ENCODE assay signal across 10 mouse cellular contexts in genomic region chr11:97370329-97371091, GRCm38 (mm10). TPM values are rescaled to one million over a fixed set of nuclear protein-coding genes. Genes with fewer than 3 reads are reported as not detected.
DNase-seq lines count a peak whose midpoint lies in the region; ATAC-seq and TF ChIP-seq lines count a peak whose summit lies in the region.
"Had no signal": no experiment of that assay in that cellular context is flagged by ENCODE, and none has a peak within 500 bp of the region (broad histone marks: within the 10 kb centered on the region; RNA-seq: fewer than 3 reads in every experiment).

No protein-coding gene starts in this region.

- 0 out of 2 replicates have a peak, but pooled peaks cover 3% of the 10 kb centered on the region for H3K36me3 ChIP-seq in hindbrain, postnatal 0 days (ENCODE audit: insufficient read depth, low read length)
- H3K36me3 ChIP-seq in hindbrain, embryonic 11.5 days (ENCODE audit: control insufficient read depth, insufficient read depth, low read length), result no peaks in the 10 kb centered on the region
- no peaks in the 10 kb centered on the region for H3K36me3 ChIP-seq in intestine, embryonic 15.5 days
- H3K36me3 ChIP-seq in liver, embryonic 12.5 days, result peaks cover 20% of the 10 kb centered on the region

- H3K4me1 ChIP-seq in hindbrain, postnatal 0 days (ENCODE audit: insufficient read depth, low read length), result peaks cover 14% of the 10 kb centered on the region
- H3K4me1 ChIP-seq in hindbrain, embryonic 11.5 days (replicated peaks; ENCODE audit: control insufficient read depth, insufficient read depth, low read length), result 0 out of 2 replicates have a peak, but pooled peaks cover under 1% of the 10 kb centered on the region
- 0 out of 2 replicates have a peak, but pooled peaks cover 3% of the 10 kb centered on the region for H3K4me1 ChIP-seq in intestine, embryonic 15.5 days (replicated peaks)
- H3K4me1 ChIP-seq in liver, embryonic 12.5 days, result peaks cover 10% of the 10 kb centered on the region

- peak; percentile 83 for DNase-seq in hindbrain, postnatal 0 days (ENCODE audit: low spot score)
- no peak for DNase-seq in hindbrain, embryonic 11.5 days (ENCODE audit: low spot score)
- peak; percentile 98 for DNase-seq in brain, adult 2 months (ENCODE audit: low read depth, low spot score)
- DNase-seq in cerebellum, adult 9-10 months, result peak; percentile 97
- DNase-seq in left cerebral cortex, postnatal 36 days (ENCODE audit: low spot score in 2 of 2), result peak; percentile 71 to 78
- DNase-seq in T-cell, adult 2 months (ENCODE audit: low spot score), result no peak

- no peaks in the 10 kb centered on the region for H3K27me3 ChIP-seq in hindbrain, postnatal 0 days (ENCODE audit: insufficient read depth, low read length)
- H3K27me3 ChIP-seq in hindbrain, embryonic 11.5 days (ENCODE audit: control insufficient read depth, insufficient read depth, low read length), result no peaks in the 10 kb centered on the region
- no peaks in the 10 kb centered on the region for H3K27me3 ChIP-seq in intestine, embryonic 15.5 days (replicated peaks)
- H3K27me3 ChIP-seq in liver, embryonic 12.5 days (replicated peaks), result no peaks in the 10 kb centered on the region
- H3K27me3 ChIP-seq: heart, embryonic 15.5 days; Patski had no signal

- peak overlapping the region; percentile 60; the same call in 1 of the 2 replicates for H3K27ac ChIP-seq in hindbrain, postnatal 0 days
- no peak overlapping the region for H3K27ac ChIP-seq in hindbrain, embryonic 11.5 days (ENCODE audit: low read depth, low read length)
- H3K27ac ChIP-seq in intestine, embryonic 15.5 days, result no peak overlapping the region
- H3K27ac ChIP-seq in liver, embryonic 12.5 days, result no peak overlapping the region
- H3K27ac ChIP-seq: heart, embryonic 15.5 days had no signal

- ATAC-seq in hindbrain, postnatal 0 days, result 0 out of 2 replicates have a peak, but pooled peaks have one; percentile 32
- ATAC-seq in hindbrain, embryonic 11.5 days (ENCODE audit: low FRiP score), result no peak
- ATAC-seq in intestine, embryonic 15.5 days, result no peak
- no peak for ATAC-seq in liver, embryonic 12.5 days
- ATAC-seq: Patski had no signal

- no peak overlapping the region for H3K9ac ChIP-seq in hindbrain, postnatal 0 days (replicated peaks; ENCODE audit: low read length)
- H3K9ac ChIP-seq in hindbrain, embryonic 11.5 days (ENCODE audit: low read depth, low read length), result no peak overlapping the region
- no peak overlapping the region for H3K9ac ChIP-seq in intestine, embryonic 15.5 days
- H3K9ac ChIP-seq in liver, embryonic 12.5 days, result no peak overlapping the region
- H3K9ac ChIP-seq: heart, embryonic 15.5 days had no signal

- H3K4me3 ChIP-seq in hindbrain, postnatal 0 days (ENCODE audit: low read length), result no peak overlapping the region
- no peak overlapping the region for H3K4me3 ChIP-seq in hindbrain, embryonic 11.5 days (ENCODE audit: low read depth, low read length)
- no peak overlapping the region for H3K4me3 ChIP-seq in intestine, embryonic 15.5 days (replicated peaks)
- H3K4me3 ChIP-seq in liver, embryonic 12.5 days, result no peak overlapping the region
- H3K4me3 ChIP-seq: heart, embryonic 15.5 days had no signal

- H3K4me2 ChIP-seq in hindbrain, postnatal 0 days (ENCODE audit: low read depth, low read length), result 0 out of 2 replicates have a peak overlapping the region, but pooled peaks have one; percentile 5
- H3K4me2 ChIP-seq in hindbrain, embryonic 11.5 days (replicated peaks; ENCODE audit: low read depth, low read length), result no peak overlapping the region
- H3K4me2 ChIP-seq in intestine, embryonic 15.5 days (replicated peaks), result no peak overlapping the region
- no peak overlapping the region for H3K4me2 ChIP-seq in liver, embryonic 12.5 days
- H3K4me2 ChIP-seq: heart, embryonic 15.5 days had no signal

- intact Hi-C loops in left cerebral cortex, postnatal 36 days (cut with DNase I), result no loop called here

- no peak for TF ChIP-seq CTCF in hindbrain, postnatal 0 days (IDR thresholded peaks at IDR 0.05; ENCODE audit: low read depth)

- whole genome bisulfite sequencing in hindbrain, postnatal 0 days, result 39% methylated on average over 7 of the region's 7 CpGs
- 87% methylated on average over 7 of the region's 7 CpGs for WGBS in hindbrain, embryonic 11.5 days
- WGBS in intestine, embryonic 15.5 days, result 77% methylated on average over 7 of the region's 7 CpGs
- 77% methylated on average over 7 of the region's 7 CpGs for WGBS in liver, embryonic 12.5 days (ENCODE audit: insufficient replicate concordance)

- no peaks in the 10 kb centered on the region for H3K9me3 ChIP-seq in hindbrain, postnatal 0 days (ENCODE audit: low read length)
- no peaks in the 10 kb centered on the region for H3K9me3 ChIP-seq in hindbrain, embryonic 11.5 days (ENCODE audit: control insufficient read depth, low read length)
- H3K9me3 ChIP-seq in intestine, embryonic 15.5 days, result no peaks in the 10 kb centered on the region
- H3K9me3 ChIP-seq in liver, embryonic 12.5 days (replicated peaks), result no peaks in the 10 kb centered on the region
- H3K9me3 ChIP-seq: heart, embryonic 15.5 days had no signal

RNA-seq across cellular contexts. Expression of gene Socs7, which starts 8.2 kb away (rescaled TPM):
- 49.5 and 59.0 TPM in 2 replicates for total RNA-seq in hindbrain, postnatal 0 days (2014; rRNA removed)
- 5.5 and 5.9 TPM in 2 replicates for polyA plus RNA-seq in hindbrain, postnatal 0 days (2015; fragmentation: Nextera tagmentation; extraction: Ambion mirVana)
- polyA plus RNA-seq in hindbrain, embryonic 11.5 days (2014; fragmentation: Nextera tagmentation; extraction: Ambion mirVana), result 3.6 and 3.8 TPM in 2 replicates
- total RNA-seq in left cerebral cortex, postnatal 36 days (2021), result 10 to 100 TPM; 78.0 to 87.2 TPM
- 2.6 and 3.5 TPM in 2 replicates for polyA plus RNA-seq in intestine, embryonic 15.5 days (2015; fragmentation: Nextera tagmentation; extraction: Ambion mirVana)
- polyA plus RNA-seq in liver, embryonic 12.5 days (2016; fragmentation: Nextera tagmentation; extraction: Ambion mirVana), result 1.9 and 2.1 TPM in 2 replicates

RNA-seq across cellular contexts. Expression of gene Gpr179, which starts 18.6 kb away (rescaled TPM):
- total RNA-seq in hindbrain, postnatal 0 days (2014; rRNA removed), result 1.8 and 1.9 TPM in 2 replicates
- polyA plus RNA-seq in hindbrain, postnatal 0 days (2015; fragmentation: Nextera tagmentation; extraction: Ambion mirVana), result 0.61 and 1.0 TPM in 2 replicates
- 0.46 TPM in 1 of 2 replicates, not detected in the other for polyA plus RNA-seq in hindbrain, embryonic 11.5 days (2014; fragmentation: Nextera tagmentation; extraction: Ambion mirVana)
- total RNA-seq in left cerebral cortex, postnatal 36 days (2021), result under 1 TPM; 0.39 to 0.52 TPM
- polyA plus RNA-seq in intestine, embryonic 15.5 days (2015; fragmentation: Nextera tagmentation; extraction: Ambion mirVana), result 0.10 and 0.20 TPM in 2 replicates
- polyA plus RNA-seq in liver, embryonic 12.5 days (2016; fragmentation: Nextera tagmentation; extraction: Ambion mirVana), result 0.02 TPM in 1 of 2 replicates, not detected in the other

RNA-seq across cellular contexts. Expression of gene Arhgap23, which starts 44.8 kb away (rescaled TPM):
- total RNA-seq in hindbrain, postnatal 0 days (2014; rRNA removed), result 75.2 and 86.8 TPM in 2 replicates
- 7.3 and 7.7 TPM in 2 replicates for polyA plus RNA-seq in hindbrain, postnatal 0 days (2015; fragmentation: Nextera tagmentation; extraction: Ambion mirVana)
- polyA plus RNA-seq in hindbrain, embryonic 11.5 days (2014; fragmentation: Nextera tagmentation; extraction: Ambion mirVana), result 3.5 TPM in 2 replicates
- 10 to 100 TPM; 68.0 to 74.4 TPM for total RNA-seq in left cerebral cortex, postnatal 36 days (2021)
- polyA plus RNA-seq in intestine, embryonic 15.5 days (2015; fragmentation: Nextera tagmentation; extraction: Ambion mirVana), result 4.2 and 4.6 TPM in 2 replicates
- 17.3 and 19.7 TPM in 2 replicates for polyA plus RNA-seq in liver, embryonic 12.5 days (2016; fragmentation: Nextera tagmentation; extraction: Ambion mirVana)

RNA-seq across cellular contexts. Expression of gene Mrpl45, which starts 55.0 kb away (rescaled TPM):
- 21.2 and 22.5 TPM in 2 replicates for total RNA-seq in hindbrain, postnatal 0 days (2014; rRNA removed)
- 35.1 and 39.5 TPM in 2 replicates for polyA plus RNA-seq in hindbrain, postnatal 0 days (2015; fragmentation: Nextera tagmentation; extraction: Ambion mirVana)
- polyA plus RNA-seq in hindbrain, embryonic 11.5 days (2014; fragmentation: Nextera tagmentation; extraction: Ambion mirVana), result 51.4 and 52.9 TPM in 2 replicates
- 10 to 100 TPM; 23.3 to 30.2 TPM for total RNA-seq in left cerebral cortex, postnatal 36 days (2021)
- polyA plus RNA-seq in intestine, embryonic 15.5 days (2015; fragmentation: Nextera tagmentation; extraction: Ambion mirVana), result 55.4 and 60.3 TPM in 2 replicates
- 38.9 and 44.0 TPM in 2 replicates for polyA plus RNA-seq in liver, embryonic 12.5 days (2016; fragmentation: Nextera tagmentation; extraction: Ambion mirVana)

Comparison
In these comparisons a context has a peak if more than half of its experiments do, and no peak if none do; other contexts are left out.
1. DNase-seq: peak in hindbrain, postnatal 0 days (single experiment), brain, adult 2 months (single experiment), cerebellum, adult 9-10 months (single experiment) and left cerebral cortex, postnatal 36 days (2 of 2); none in hindbrain, embryonic 11.5 days (single experiment) and T-cell, adult 2 months (single experiment).